Mouse (Mus musculus): ENCODE results near the gene Xpnpep3. TPM values are rescaled to one million over a fixed set of nuclear protein-coding genes. Genes with fewer than 3 reads are reported as not detected.
A peak's percentile ranks its signal among the peaks of the same experiment; 100 is the strongest.
"Not testable (repeated sequence)": the region's sequence is repeated elsewhere in the genome, so short reads cannot be mapped to it uniquely, and the experiment has no call there.

Xpnpep3 gene
- polyA plus RNA-seq, 1 experiment = 2.9 TPM

GRCm38 (mm10) chr15:81472256-81472655 is 72.3 kb downstream of the Xpnpep3 start:
- WGBS = 90% methylated on average over 5 of the region's 5 CpGs
- no peak for DNase-seq (ENCODE audit: low read depth, low spot score)

GRCm38 (mm10) chr15:81475654-81476053 is 75.7 kb downstream of the Xpnpep3 start:
- no peak for DNase-seq (ENCODE audit: low read depth, low spot score)

DNA sequence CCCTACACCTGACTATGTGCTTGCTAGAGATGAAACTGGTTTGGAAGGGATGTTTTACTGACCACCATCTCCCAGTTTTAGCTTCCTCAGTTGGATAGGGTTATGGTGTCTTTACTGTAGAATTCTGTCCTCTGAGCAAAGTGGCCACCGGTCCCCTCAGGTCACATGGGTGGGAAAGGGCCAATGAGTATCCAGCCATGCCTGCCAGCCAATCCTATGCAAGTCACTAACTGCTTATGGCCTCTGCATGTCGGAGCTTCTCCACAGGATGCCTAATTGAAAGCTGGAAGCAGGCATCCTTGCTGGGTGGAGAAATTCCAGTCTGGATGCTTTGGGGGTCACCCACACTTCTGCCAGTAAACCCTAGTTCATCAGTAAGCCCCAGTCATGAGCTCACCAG is 76.7 kb downstream of the Xpnpep3 start:
- 14% methylated on average over 2 of the region's 2 CpGs for WGBS
- DNase-seq (ENCODE audit: low read depth, low spot score) = no peak

More at GRCm38 (mm10) chr15:81475654-81476053, 75.7 kb downstream of the Xpnpep3 start:
- whole genome bisulfite sequencing = 16% methylated on average over 3 of the region's 3 CpGs

GRCm38 (mm10) chr15:81479446-81480213 is 79.7 kb downstream of the Xpnpep3 start:
- DNase-seq (ENCODE audit: low read depth, low spot score) = no peak
- WGBS = 75% methylated on average over 21 of the region's 21 CpGs

- WGBS = 75% methylated on average over 3 of the region's 3 CpGs
- DNase-seq (ENCODE audit: low read depth, low spot score) = not testable (repeated sequence)
Observed at GRCm38 (mm10) chr15:81480284-81480683, 80.3 kb downstream of the Xpnpep3 start.

DNA sequence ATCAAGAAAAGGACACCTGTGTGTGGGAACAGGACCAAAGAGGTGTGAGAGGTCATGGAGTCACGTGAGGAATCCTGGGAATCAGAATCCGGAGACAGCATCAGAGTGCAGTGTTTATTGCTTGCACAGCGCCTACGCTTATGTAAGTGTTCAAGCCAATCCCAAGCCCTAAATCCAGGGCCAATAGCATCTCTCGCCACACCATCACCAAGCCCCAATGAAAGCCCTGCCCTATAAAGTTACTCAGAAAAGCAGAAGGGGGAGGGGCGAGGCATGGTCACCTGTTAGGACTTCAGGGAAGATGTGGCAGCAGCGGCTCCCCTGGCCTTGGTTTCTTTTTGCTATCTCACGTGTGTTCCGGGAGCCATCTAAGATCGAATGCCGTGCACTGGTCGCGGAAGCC is 81.0 kb downstream of the Xpnpep3 start:
- WGBS = 7% methylated on average over 13 of the region's 13 CpGs

GRCm38 (mm10) chr15:81482966-81483365 is 83.0 kb downstream of the Xpnpep3 start:
- no peak for DNase-seq (ENCODE audit: low read depth, low spot score)

More for the DNA sequence above, 81.0 kb downstream of the Xpnpep3 start:
- DNase-seq (ENCODE audit: low read depth, low spot score) = peak; percentile 84

GRCm38 (mm10) chr15:81483691-81484090 is 83.8 kb downstream of the Xpnpep3 start:
- no peak for DNase-seq (ENCODE audit: low read depth, low spot score)
- 90% methylated on average over 6 of the region's 6 CpGs for WGBS

More at GRCm38 (mm10) chr15:81482966-81483365, 83.0 kb downstream of the Xpnpep3 start:
- WGBS = 90% methylated on average over 2 of the region's 2 CpGs

DNA sequence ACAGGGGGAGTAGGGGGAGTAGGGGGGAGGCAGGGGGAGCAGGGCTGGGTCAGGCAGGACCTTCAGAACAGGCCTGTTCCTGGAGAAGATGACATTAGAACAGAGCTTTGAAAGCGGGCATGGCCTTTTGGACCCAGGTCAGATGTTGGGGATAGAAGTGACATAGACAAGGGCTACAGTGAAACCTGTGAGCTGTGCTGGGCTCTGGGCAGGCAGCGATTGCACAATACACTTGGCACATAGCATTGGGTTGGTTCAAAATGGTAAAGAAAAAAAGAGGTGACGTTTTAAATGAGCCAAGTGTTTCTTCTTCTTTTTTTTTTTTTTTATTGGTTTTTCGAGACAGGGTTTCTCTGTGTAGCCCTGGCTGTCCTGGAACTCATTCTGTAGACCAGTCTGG is 85.5 kb downstream of the Xpnpep3 start:
- no peak for DNase-seq (ENCODE audit: low read depth, low spot score)
- 43% methylated on average over 4 of the region's 4 CpGs for WGBS

- DNase-seq (ENCODE audit: low read depth, low spot score) = no peak
- 80% methylated on average over 2 of the region's 2 CpGs for WGBS
Observed at GRCm38 (mm10) chr15:81503466-81503865, 103.5 kb downstream of the Xpnpep3 start.

DNA sequence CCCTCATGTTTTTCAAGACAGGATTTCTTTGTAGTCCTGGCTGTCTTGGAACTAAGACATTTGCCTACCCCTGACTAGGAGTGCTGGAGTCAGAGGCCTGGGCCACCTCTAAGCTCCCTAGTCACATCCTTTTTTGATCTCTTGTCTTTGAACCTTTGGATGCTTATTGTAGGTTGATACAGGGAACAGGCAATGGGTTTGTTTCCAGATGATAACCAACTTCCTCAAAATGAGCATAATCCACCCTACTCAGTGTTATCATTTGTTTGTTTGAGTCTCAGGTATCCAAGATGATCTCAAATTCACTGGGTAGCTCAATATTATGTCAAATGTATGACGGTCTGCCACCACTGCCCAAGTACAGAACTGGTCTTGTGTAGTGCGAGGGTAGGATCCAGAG is 104.1 kb downstream of the Xpnpep3 start:
- 95% methylated on average over 2 of the region's 2 CpGs for WGBS
- no peak for DNase-seq (ENCODE audit: low read depth, low spot score)

Other genes with a start within 250 kb of the Xpnpep3 start
- 18.9 and 22.4 TPM in 2 replicates for gene Mrtfa, start 209.4 kb upstream of the Xpnpep3 start, polyA plus RNA-seq (2012; rRNA removed)
- gene Mchr1, start 164.6 kb upstream of the Xpnpep3 start, polyA plus RNA-seq (2012; rRNA removed) = 0.61 and 0.75 TPM in 2 replicates
- 22.5 and 25.2 TPM in 2 replicates for gene Slc25a17, start 39.3 kb upstream of the Xpnpep3 start, polyA plus RNA-seq (2012; rRNA removed)
- 12.6 and 12.7 TPM in 2 replicates for gene St13, start 61 bp upstream of the Xpnpep3 start, polyA plus RNA-seq (2012; rRNA removed)
- 0.12 TPM in 1 of 2 replicates, not detected in the other for gene Dnajb7, start 8.2 kb downstream of the Xpnpep3 start, polyA plus RNA-seq (2012; rRNA removed)
- 52.3 and 56.4 TPM in 2 replicates for gene Rbx1, start 66.2 kb downstream of the Xpnpep3 start, polyA plus RNA-seq (2012; rRNA removed)
- 17.0 and 31.3 TPM in 2 replicates for gene Ep300, start 185.2 kb downstream of the Xpnpep3 start, polyA plus RNA-seq (2012; rRNA removed)